Mouse (Mus musculus) monocyte, adult 5-6 weeks (primary cell): ENCODE results near the gene Adcy7. TPM values are rescaled to one million over a fixed set of nuclear protein-coding genes. Genes with fewer than 3 reads are reported as not detected.

Experiments
- ATAC-seq: fragments of 153-309, 156-312 bp; replicated peaks from 2 replicates; pipeline ENCODE4 v1.8.0; 2017; ENCODE audit warnings: mild to moderate bottlenecking; ENCODE audit not compliant: low TSS enrichment, insufficient number of reproducible peaks, severe bottlenecking, poor library complexity, low FRiP score
- total RNA-seq: library from RNA; stranded (forward); fragments of 200-1000, 200-491, 200-594 nt; gene quantifications from 3 replicates; pipeline ENCODE4 v1.2.3, GENCODE M21; 2017

Adcy7 gene
- total RNA-seq, 1 experiment from 2014 or later, result 156 TPM

- peak; percentile 30 for ATAC-seq
Measured at GRCm38 (mm10) chr8:88293590-88294356, 21.6 kb downstream of the Adcy7 start.

DNA sequence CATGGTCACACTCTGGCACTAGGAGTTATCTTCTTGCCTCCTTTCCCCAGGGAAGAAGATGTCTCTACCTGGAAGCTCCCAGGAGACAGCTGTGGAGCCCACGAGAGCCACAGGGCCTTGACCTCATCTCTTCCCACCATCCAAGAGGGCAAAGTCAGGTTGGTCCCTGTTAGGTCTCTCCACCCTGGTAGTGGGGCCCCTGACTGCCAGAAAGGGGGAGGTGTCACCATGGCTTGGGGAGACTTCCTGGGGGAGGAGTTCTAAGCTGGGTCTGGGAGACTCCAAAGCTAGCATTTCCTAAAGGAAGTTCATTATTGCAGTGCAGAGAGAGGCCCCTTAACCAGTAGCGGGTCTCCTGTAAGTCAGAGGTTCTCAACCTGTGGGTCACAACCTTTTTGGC lies 22.8 kb downstream of the Adcy7 start:
- no peak for ATAC-seq

DNA sequence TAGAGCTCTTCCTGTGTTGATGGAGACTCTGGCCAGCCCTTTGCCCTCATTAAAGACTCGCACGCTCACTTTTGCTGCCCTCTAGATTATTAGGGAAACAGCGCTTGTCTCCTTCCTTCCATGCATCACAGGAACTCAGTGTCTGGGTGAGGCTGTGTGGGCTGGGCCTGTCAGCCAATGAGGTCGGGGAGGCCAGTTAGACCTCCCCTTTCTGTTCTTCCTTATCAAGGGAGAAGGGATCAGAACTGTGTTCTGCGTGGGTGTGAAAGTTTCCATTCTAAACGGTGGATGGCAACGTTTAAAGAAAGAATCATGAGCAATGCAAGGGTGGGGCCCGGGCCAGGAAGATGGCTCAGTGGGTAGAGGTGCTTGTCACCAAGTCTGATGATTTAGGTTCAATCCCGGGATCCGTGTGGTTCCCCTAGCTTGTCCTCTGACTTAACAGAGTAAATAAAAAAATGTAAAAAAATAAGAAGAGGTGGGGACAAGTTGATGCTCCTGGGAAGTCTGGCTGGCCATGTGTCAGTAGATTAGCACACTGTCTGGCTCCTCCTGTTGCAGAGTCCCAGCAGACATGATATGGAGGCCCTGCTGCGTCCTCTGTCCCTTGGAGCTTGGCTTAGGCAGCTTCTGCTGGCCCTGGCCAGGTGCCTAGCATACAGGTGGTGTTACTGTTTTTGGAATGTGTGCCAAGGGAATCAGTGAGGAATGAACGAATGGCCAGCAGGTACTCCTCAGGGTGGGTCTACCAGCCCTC lies 26.0 kb downstream of the Adcy7 start:
- ATAC-seq, result peak; percentile 48

- no peak for ATAC-seq
Measured at GRCm38 (mm10) chr8:88298733-88299103, 26.5 kb downstream of the Adcy7 start.

DNA sequence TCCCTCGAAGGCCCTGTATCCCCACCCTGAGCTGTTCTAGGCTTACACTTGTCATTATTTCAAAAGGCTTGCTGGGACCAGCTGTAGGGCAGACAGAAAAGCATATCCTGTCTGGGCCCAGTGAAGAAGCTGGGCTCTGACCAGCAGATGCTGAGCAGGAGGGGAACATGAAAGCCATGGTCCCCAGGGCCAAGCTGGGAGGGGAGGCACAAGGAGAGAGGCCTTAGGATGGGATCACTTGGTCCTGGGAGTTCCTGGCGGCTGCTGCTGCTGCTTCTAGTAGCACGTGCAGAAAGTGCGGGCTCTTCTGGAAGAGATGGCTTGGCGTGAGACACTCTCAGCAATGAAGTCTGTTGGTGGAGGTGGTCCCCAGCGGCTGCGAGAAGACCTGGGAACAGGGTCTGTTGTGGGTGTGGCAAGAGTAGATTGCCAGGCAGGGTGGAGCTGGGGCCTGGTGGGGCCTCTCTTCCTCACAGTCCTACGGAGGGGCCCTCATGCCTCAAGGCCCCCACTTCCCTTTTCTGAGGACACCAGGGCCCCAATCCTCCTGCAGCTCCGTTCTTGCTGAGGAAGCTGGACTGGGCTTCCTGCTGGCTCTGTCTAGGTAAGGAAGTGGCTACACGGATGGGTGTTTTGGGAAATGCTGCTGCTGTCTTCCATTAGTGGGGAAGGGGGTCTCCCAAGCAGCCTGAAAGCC lies 27.9 kb downstream of the Adcy7 start:
- peak; percentile 90 for ATAC-seq

GRCm38 (mm10) chr8:88301589-88302437 lies 29.6 kb downstream of the Adcy7 start:
- no peak for ATAC-seq

- ATAC-seq, result peak; percentile 37; the same call in 1 of the 2 replicates
Measured at GRCm38 (mm10) chr8:88305814-88306213, 33.6 kb downstream of the Adcy7 start.

DNA sequence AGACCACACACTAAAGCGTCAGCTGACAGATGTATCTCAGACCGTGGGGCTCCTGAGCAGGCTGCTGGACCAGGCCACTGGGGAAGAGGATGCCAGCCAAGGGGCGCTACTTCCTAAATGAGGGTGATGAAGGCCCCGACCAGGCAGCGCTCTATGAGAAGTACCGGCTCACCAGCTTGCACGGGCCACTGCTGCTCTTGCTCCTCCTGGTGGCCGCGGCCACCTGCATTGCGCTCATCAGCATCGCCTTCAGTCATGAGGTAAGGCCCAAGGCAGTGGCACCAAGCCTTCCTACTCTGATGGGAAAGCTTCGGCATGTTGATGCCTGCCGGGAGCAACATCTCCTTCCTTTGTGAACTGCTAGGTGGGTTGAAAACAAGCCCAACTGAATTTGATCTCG lies 34.3 kb downstream of the Adcy7 start:
- peak; percentile 30; the same call in 1 of the 2 replicates for ATAC-seq

GRCm38 (mm10) chr8:88307736-88308135 lies 35.5 kb downstream of the Adcy7 start:
- ATAC-seq, result no peak

- peak; percentile 22; the same call in 1 of the 2 replicates for ATAC-seq
Measured at GRCm38 (mm10) chr8:88309274-88309873, 37.2 kb downstream of the Adcy7 start.

GRCm38 (mm10) chr8:88309881-88310280 lies 37.7 kb downstream of the Adcy7 start:
- ATAC-seq, result no peak

DNA sequence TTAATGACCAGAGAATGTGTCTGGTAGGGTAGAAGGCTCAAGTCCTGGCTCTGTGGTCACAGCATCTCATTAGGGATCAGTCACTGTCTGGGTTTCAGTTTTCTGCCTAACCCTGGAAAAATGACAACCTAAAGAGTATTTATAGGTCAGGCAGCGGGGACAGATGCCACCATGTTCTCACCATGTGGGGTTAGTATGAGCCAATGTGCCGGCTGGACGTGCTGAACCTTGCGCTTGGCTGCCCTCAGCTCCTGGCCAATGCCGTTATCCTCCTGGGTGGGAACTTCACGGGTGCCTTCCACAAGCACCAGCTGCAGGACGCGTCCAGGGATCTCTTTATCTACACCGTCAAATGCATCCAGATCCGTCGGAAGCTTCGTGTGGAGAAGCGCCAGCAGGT lies 38.1 kb downstream of the Adcy7 start:
- no peak for ATAC-seq

GRCm38 (mm10) chr8:88312966-88313365 lies 40.8 kb downstream of the Adcy7 start:
- ATAC-seq, result no peak

- no peak for ATAC-seq
Measured at GRCm38 (mm10) chr8:88313991-88314390, 41.8 kb downstream of the Adcy7 start.

- ATAC-seq, result no peak
Measured at GRCm38 (mm10) chr8:88315302-88315701, 43.1 kb downstream of the Adcy7 start.

- no peak for ATAC-seq
Measured at GRCm38 (mm10) chr8:88316139-88316931, 44.1 kb downstream of the Adcy7 start.

GRCm38 (mm10) chr8:88317341-88317740 lies 45.1 kb downstream of the Adcy7 start:
- ATAC-seq, result no peak
